Mouse (Mus musculus): ENCODE measurements around the gene Gm20388. TPM values are rescaled to one million over a fixed set of nuclear protein-coding genes. Genes with fewer than 3 reads are reported as not detected.

The Gm20388 gene
- polyA plus RNA-seq, 1 experiment from 2014 or later = 5.5 TPM

- Histone ChIP-seq H3K4me3 (no peak overlapping the region), H3K27ac (no peak overlapping the region), H3K27me3 (no peaks in the 10 kb centered on the region), H3K9me3 (no peaks in the 10 kb centered on the region), H3K4me1 (no peaks in the 10 kb centered on the region), H3K9ac (no peak overlapping the region), H3K4me2 (no peak overlapping the region), H3K36me3 (peaks cover 71% of the 10 kb centered on the region)
- ATAC-seq (ENCODE audit: borderline replicate concordance, extremely low read depth, low FRiP score, low TSS enrichment) = no peak
- WGBS = 89% methylated on average over 4 of the region's 4 CpGs
These were observed 4128.7 kb downstream of the Gm20388 start for GRCm38 (mm10) chr8:124039351-124039750.

GRCm38 (mm10) chr8:124042201-124042600 lies 4131.6 kb downstream of the Gm20388 start:
- Histone ChIP-seq H3K4me3 (no peak overlapping the region), H3K4me1 (no peaks in the 10 kb centered on the region), H3K4me2 (no peak overlapping the region), H3K36me3 (peaks cover 64% of the 10 kb centered on the region), H3K27me3 (no peaks in the 10 kb centered on the region), H3K9ac (no peak overlapping the region), H3K27ac (no peak overlapping the region), H3K9me3 (no peaks in the 10 kb centered on the region)
- WGBS = 86% methylated on average over 1 of the region's 1 CpGs
- ATAC-seq (ENCODE audit: borderline replicate concordance, extremely low read depth, low FRiP score, low TSS enrichment) = no peak

- H3K4me2 ChIP-seq = no peak overlapping the region
- no peaks in the 10 kb centered on the region for H3K4me1 ChIP-seq
- no peaks in the 10 kb centered on the region for H3K27me3 ChIP-seq
- peaks cover 55% of the 10 kb centered on the region for H3K36me3 ChIP-seq
- no peak overlapping the region for H3K27ac ChIP-seq
- H3K4me3 ChIP-seq = no peak overlapping the region
- H3K9me3 ChIP-seq = no peaks in the 10 kb centered on the region
- no peak overlapping the region for H3K9ac ChIP-seq
- WGBS = 85% methylated on average over 5 of the region's 5 CpGs
- ATAC-seq (ENCODE audit: borderline replicate concordance, extremely low read depth, low FRiP score, low TSS enrichment) = no peak
These were observed 4133.8 kb downstream of the Gm20388 start for GRCm38 (mm10) chr8:124044421-124044820.

- ATAC-seq (ENCODE audit: borderline replicate concordance, extremely low read depth, low FRiP score, low TSS enrichment) = no peak
- H3K27me3 ChIP-seq = no peaks in the 10 kb centered on the region
- H3K9ac ChIP-seq = no peak overlapping the region
- H3K36me3 ChIP-seq = peaks cover 50% of the 10 kb centered on the region
- no peak overlapping the region for H3K4me3 ChIP-seq
- 90% methylated on average over 12 of the region's 12 CpGs for WGBS
- no peaks in the 10 kb centered on the region for H3K9me3 ChIP-seq
- no peak overlapping the region for H3K4me2 ChIP-seq
- H3K27ac ChIP-seq = no peak overlapping the region
- H3K4me1 ChIP-seq = no peaks in the 10 kb centered on the region
These were observed 4134.3 kb downstream of the Gm20388 start for GRCm38 (mm10) chr8:124044931-124045330.

DNA sequence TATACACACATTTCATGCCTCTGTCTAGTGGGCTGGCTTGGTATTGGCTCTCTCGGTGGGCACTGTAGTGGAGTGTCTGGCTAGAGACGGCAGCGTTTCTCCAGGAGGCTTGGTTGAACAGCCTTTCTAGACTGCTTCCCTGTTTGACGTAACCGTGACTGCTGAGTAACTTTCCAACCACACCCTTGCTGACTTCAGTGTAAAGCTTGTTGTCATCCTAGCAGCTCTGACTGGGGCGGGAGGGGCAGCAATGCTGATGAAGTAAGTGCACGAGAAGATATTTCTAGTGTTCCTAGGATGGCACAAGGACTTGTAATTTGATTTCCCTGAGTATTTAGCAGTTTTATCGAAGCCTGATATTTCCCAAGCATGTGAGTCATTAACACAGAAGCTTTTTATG lies 4135.2 kb downstream of the Gm20388 start:
- WGBS = 91% methylated on average over 8 of the region's 8 CpGs
- H3K4me2 ChIP-seq = no peak overlapping the region
- no peak overlapping the region for H3K9ac ChIP-seq
- H3K27ac ChIP-seq = no peak overlapping the region
- no peak overlapping the region for H3K4me3 ChIP-seq
- no peaks in the 10 kb centered on the region for H3K4me1 ChIP-seq
- no peaks in the 10 kb centered on the region for H3K9me3 ChIP-seq
- H3K27me3 ChIP-seq = no peaks in the 10 kb centered on the region
- peaks cover 43% of the 10 kb centered on the region for H3K36me3 ChIP-seq
- no peak for ATAC-seq (ENCODE audit: borderline replicate concordance, extremely low read depth, low FRiP score, low TSS enrichment)

DNA sequence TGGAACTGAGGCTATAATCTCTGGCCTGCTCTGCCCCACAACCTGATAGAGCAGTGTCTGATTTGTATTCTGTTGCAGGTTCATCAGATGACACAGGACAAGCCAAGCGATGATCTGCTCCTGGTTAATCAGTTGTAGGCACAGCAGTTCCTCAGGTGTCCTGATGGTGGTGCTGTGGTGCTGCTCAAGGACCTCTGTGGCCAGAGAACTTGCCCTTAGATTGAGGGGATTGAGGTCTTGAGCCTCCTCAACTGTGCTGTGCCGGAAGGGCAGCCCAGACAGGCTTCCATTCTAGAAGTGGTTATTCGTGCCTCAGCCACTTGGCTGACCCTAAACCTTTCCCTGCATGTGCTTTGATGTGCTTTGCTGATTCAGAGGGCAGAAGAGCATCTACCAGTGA lies 4141.5 kb downstream of the Gm20388 start:
- H3K4me3 ChIP-seq = no peak overlapping the region
- H3K4me1 ChIP-seq = 0 out of 2 replicates have a peak, but pooled peaks cover 5% of the 10 kb centered on the region
- 14% methylated on average over 3 of the region's 3 CpGs for WGBS
- ATAC-seq (ENCODE audit: borderline replicate concordance, extremely low read depth, low FRiP score, low TSS enrichment) = no peak
- no peak overlapping the region for H3K9ac ChIP-seq
- H3K27me3 ChIP-seq = no peaks in the 10 kb centered on the region
- no peak overlapping the region for H3K4me2 ChIP-seq
- peaks cover 12% of the 10 kb centered on the region for H3K36me3 ChIP-seq
- no peaks in the 10 kb centered on the region for H3K9me3 ChIP-seq
- no peak overlapping the region for H3K27ac ChIP-seq

DNA sequence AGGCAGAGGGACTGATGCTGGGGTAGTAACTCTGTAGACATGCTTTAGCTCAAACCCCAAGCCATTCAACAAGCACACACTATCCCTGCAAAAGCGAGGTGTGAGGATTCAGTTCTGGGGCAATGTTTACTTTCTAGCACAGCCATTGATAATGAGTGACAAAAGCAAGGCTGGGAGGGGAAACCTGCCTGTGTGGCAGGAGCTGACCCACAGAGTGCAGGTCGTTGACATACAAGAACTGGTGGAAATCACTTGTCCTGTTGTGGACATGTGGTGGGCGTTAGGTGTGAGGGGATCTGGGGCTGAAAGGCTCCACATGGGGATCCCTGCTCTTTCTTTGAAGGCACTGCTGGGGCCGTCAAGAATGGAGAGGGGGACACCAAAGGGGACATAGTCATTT lies 4141.9 kb downstream of the Gm20388 start:
- no peak overlapping the region for H3K4me3 ChIP-seq
- 35% methylated on average over 4 of the region's 4 CpGs for WGBS

GRCm38 (mm10) chr8:124056832-124057655 lies 4146.4 kb downstream of the Gm20388 start:
- no peak overlapping the region for H3K27ac ChIP-seq
- no peak overlapping the region for H3K9ac ChIP-seq
- H3K9me3 ChIP-seq = no peaks in the 10 kb centered on the region
- H3K4me2 ChIP-seq = no peak overlapping the region
- 70% methylated on average over 11 of the region's 11 CpGs for WGBS
- H3K4me3 ChIP-seq = no peak overlapping the region
- no peak for ATAC-seq (ENCODE audit: borderline replicate concordance, extremely low read depth, low FRiP score, low TSS enrichment)
- H3K4me1 ChIP-seq = 0 out of 2 replicates have a peak, but pooled peaks cover 5% of the 10 kb centered on the region
- H3K27me3 ChIP-seq = no peaks in the 10 kb centered on the region
- H3K36me3 ChIP-seq = no peaks in the 10 kb centered on the region

More for the DNA sequence above, 4141.9 kb downstream of the Gm20388 start:
- ATAC-seq (ENCODE audit: borderline replicate concordance, extremely low read depth, low FRiP score, low TSS enrichment) = no peak
- no peak overlapping the region for H3K4me2 ChIP-seq
- 0 out of 2 replicates have a peak, but pooled peaks cover 5% of the 10 kb centered on the region for H3K4me1 ChIP-seq
- no peaks in the 10 kb centered on the region for H3K9me3 ChIP-seq
- H3K9ac ChIP-seq = no peak overlapping the region
- no peaks in the 10 kb centered on the region for H3K27me3 ChIP-seq
- no peak overlapping the region for H3K27ac ChIP-seq
- peaks cover 8% of the 10 kb centered on the region for H3K36me3 ChIP-seq

GRCm38 (mm10) chr8:124066325-124067058 lies 4155.9 kb downstream of the Gm20388 start:
- H3K27ac ChIP-seq = peak overlapping the region; percentile 5; the same call in 1 of the 2 replicates
- H3K4me3 ChIP-seq = no peak overlapping the region
- WGBS = 43% methylated on average over 4 of the region's 4 CpGs
- H3K27me3 ChIP-seq = no peaks in the 10 kb centered on the region
- peaks cover 3% of the 10 kb centered on the region; the same call in 1 of the 2 replicates for H3K4me1 ChIP-seq
- H3K9me3 ChIP-seq = no peaks in the 10 kb centered on the region
- no peaks in the 10 kb centered on the region for H3K36me3 ChIP-seq
- peak; percentile 46; the same call in 1 of the 2 replicates for ATAC-seq (ENCODE audit: borderline replicate concordance, extremely low read depth, low FRiP score, low TSS enrichment)
- no peak overlapping the region for H3K4me2 ChIP-seq
- no peak overlapping the region for H3K9ac ChIP-seq

DNA sequence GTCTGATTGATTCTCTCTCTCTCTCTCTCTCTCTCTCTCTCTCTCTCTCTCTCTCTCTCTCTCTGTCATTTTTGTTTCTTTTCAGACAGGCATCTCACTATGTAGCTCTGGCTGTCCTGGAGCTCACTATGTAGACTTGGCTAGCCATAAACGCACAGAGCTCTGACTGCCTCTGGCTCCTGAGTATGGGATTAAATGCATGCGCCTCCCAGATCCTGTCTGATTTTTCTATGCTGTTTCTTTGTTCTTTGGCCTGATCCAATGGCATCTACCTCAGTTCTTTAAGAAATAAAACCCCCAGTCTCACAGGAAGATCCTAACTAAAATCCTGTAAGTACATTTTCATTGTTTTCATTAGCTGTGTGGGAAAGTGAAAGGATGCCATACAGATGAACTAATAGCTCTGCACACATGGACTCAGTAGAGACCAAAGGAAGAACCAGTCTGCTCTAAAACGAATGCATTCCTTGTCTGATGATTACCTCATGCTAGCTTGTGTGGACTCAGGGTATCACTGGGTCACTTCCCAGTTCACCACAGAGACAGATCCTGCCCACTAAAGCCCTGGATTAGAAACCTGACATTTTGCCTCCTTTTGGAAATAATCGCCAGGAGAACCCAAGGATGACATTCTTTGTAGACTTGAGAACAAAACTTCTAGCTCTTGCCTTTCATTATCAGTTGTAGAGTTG lies 4156.6 kb downstream of the Gm20388 start:
- Histone ChIP-seq H3K27me3 (no peaks in the 10 kb centered on the region), H3K9ac (no peak overlapping the region), H3K4me2 (no peak overlapping the region), H3K4me1 (peaks cover 3% of the 10 kb centered on the region; the same call in 1 of the 2 replicates), H3K9me3 (no peaks in the 10 kb centered on the region), H3K27ac (0 out of 2 replicates have a peak overlapping the region, but pooled peaks have one; percentile 27), H3K4me3 (no peak overlapping the region), H3K36me3 (no peaks in the 10 kb centered on the region)
- WGBS = 62% methylated on average over 4 of the region's 4 CpGs
- ATAC-seq (ENCODE audit: borderline replicate concordance, extremely low read depth, low FRiP score, low TSS enrichment) = no peak

GRCm38 (mm10) chr8:124070363-124071324 lies 4160.0 kb downstream of the Gm20388 start:
- Histone ChIP-seq H3K4me1 (peaks cover 3% of the 10 kb centered on the region; the same call in 1 of the 2 replicates), H3K36me3 (no peaks in the 10 kb centered on the region), H3K27me3 (no peaks in the 10 kb centered on the region), H3K27ac (0 out of 2 replicates have a peak overlapping the region, but pooled peaks have one; percentile 18), H3K4me2 (no peak overlapping the region), H3K9ac (no peak overlapping the region), H3K4me3 (no peak overlapping the region), H3K9me3 (no peaks in the 10 kb centered on the region)
- WGBS = 41% methylated on average over 18 of the region's 18 CpGs
- no peak; the same call in 1 of the 2 replicates for ATAC-seq (ENCODE audit: borderline replicate concordance, extremely low read depth, low FRiP score, low TSS enrichment)

Measured in lung, embryonic 15.5 days (tissue).